Mouse (Mus musculus): ENCODE measurements around the gene Etl4. TPM values are rescaled to one million over a fixed set of nuclear protein-coding genes. Genes with fewer than 3 reads are reported as not detected.

The Etl4 gene
- polyA plus RNA-seq, 1 experiment = 154 TPM

DNA sequence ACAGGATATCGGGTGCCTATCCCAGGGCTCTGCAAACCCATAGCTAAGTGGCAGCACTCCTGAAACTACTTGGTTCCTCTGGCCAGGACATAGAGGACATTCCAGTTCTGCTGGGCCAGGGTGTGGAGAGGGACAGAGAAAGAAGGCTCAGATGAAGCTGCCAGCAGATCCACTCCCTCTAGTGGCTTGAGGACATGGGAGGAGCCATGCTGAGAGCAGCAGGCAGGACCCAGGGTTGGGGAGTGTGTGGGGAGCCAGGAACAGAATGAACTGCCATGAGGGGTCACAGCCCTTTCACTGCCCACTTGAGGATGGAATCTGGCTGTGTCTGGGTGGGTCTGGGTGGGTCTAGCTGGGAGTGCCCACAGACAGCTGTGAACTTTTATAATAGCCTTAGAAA lies 784.2 kb downstream of the Etl4 start:
- Histone ChIP-seq H3K4me3 (ENCODE audit: low read depth, low read length) (no peak overlapping the region), H3K27ac (ENCODE audit: insufficient read depth, low read length) (peak overlapping the region; percentile 85), H3K27me3 (ENCODE audit: control insufficient read depth, insufficient read depth, low read length, poor library complexity, severe bottlenecking) (no peaks in the 10 kb centered on the region), H3K4me1 (ENCODE audit: control insufficient read depth, insufficient read depth, low read length) (peaks cover 11% of the 10 kb centered on the region), H3K9ac (ENCODE audit: low read depth, poor library complexity, severe bottlenecking) (no peak overlapping the region), H3K9me3 (replicated peaks; ENCODE audit: control insufficient read depth, insufficient read depth, low read length, poor library complexity, severe bottlenecking) (no peaks in the 10 kb centered on the region), H3K36me3 (ENCODE audit: control insufficient read depth, insufficient read depth, low read length, poor library complexity, severe bottlenecking) (peaks cover 11% of the 10 kb centered on the region)
- no peak for TF ChIP-seq POLR2A (IDR thresholded peaks at IDR 0.05; ENCODE audit: insufficient read depth, low read length)
- peak; percentile 0 for TF ChIP-seq CTCF (IDR thresholded peaks at IDR 0.05; ENCODE audit: low read depth, low read length)
- peak; percentile 68; the same call in 1 of the 2 replicates for TF ChIP-seq EP300 (IDR thresholded peaks at IDR 0.05; ENCODE audit: insufficient read depth, low read depth, low read length)

DNA sequence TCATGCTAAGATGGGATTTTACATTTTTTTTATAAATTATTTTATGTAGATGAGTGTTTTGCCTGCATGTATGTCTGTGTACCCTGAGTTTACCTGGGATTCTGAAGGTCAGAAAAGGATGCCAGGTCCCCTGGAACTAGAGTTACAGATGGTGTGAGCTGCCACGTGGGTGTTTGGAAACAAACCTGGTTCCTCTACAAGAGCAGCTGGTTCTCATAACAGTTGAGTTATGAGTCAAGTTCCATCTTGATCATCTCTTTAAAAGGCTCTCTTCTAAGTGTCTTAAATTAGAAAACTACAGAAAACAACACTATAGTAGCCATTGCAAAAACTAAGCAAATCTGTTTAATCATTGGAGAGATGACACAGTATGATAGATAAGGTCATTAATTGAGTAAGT lies 788.1 kb downstream of the Etl4 start:
- H3K27me3 ChIP-seq (ENCODE audit: control insufficient read depth, insufficient read depth, low read length, poor library complexity, severe bottlenecking) = no peaks in the 10 kb centered on the region
- H3K9me3 ChIP-seq (replicated peaks; ENCODE audit: control insufficient read depth, insufficient read depth, low read length, poor library complexity, severe bottlenecking) = no peaks in the 10 kb centered on the region
- H3K4me1 ChIP-seq (ENCODE audit: control insufficient read depth, insufficient read depth, low read length) = peaks cover 2% of the 10 kb centered on the region
- no peak overlapping the region for H3K4me3 ChIP-seq (ENCODE audit: low read depth, low read length)
- peaks cover 7% of the 10 kb centered on the region; the same call in 1 of the 2 replicates for H3K36me3 ChIP-seq (ENCODE audit: control insufficient read depth, insufficient read depth, low read length, poor library complexity, severe bottlenecking)
- H3K27ac ChIP-seq (ENCODE audit: insufficient read depth, low read length) = no peak overlapping the region
- H3K9ac ChIP-seq (ENCODE audit: low read depth, poor library complexity, severe bottlenecking) = no peak overlapping the region
- TF ChIP-seq CTCF (IDR thresholded peaks at IDR 0.05; ENCODE audit: low read depth, low read length) (no peak), POLR2A (IDR thresholded peaks at IDR 0.05; ENCODE audit: insufficient read depth, low read length) (no peak), EP300 (IDR thresholded peaks at IDR 0.05; ENCODE audit: insufficient read depth, low read depth, low read length) (no peak)

DNA sequence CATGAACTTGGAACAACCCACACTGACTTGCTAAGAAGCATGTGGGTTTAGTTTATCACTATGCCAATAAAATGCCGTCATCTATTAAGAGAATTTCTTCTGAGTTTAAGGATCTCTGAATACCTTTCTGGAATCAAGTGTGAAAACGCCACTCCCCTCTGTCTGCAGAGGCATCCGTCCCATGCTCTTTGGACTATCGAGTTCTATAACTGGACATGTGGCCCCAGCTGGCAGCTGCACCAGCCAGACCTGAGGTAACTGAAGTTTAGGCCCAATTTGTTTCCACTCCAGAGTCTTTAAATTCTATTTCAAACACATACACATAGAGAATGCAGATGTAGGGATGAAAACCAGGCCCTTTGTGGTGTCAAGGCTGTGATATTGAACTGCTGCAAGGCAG lies 795.5 kb downstream of the Etl4 start:
- no peaks in the 10 kb centered on the region for H3K27me3 ChIP-seq (ENCODE audit: control insufficient read depth, insufficient read depth, low read length, poor library complexity, severe bottlenecking)
- H3K9ac ChIP-seq (ENCODE audit: low read depth, poor library complexity, severe bottlenecking) = no peak overlapping the region
- no peak overlapping the region for H3K27ac ChIP-seq (ENCODE audit: insufficient read depth, low read length)
- no peak overlapping the region for H3K4me3 ChIP-seq (ENCODE audit: low read depth, low read length)
- no peaks in the 10 kb centered on the region for H3K9me3 ChIP-seq (replicated peaks; ENCODE audit: control insufficient read depth, insufficient read depth, low read length, poor library complexity, severe bottlenecking)
- H3K4me1 ChIP-seq (ENCODE audit: control insufficient read depth, insufficient read depth, low read length) = no peaks in the 10 kb centered on the region
- H3K36me3 ChIP-seq (ENCODE audit: control insufficient read depth, insufficient read depth, low read length, poor library complexity, severe bottlenecking) = peaks cover 27% of the 10 kb centered on the region
- TF ChIP-seq EP300 (IDR thresholded peaks at IDR 0.05; ENCODE audit: insufficient read depth, low read depth, low read length) = no peak
- TF ChIP-seq CTCF (IDR thresholded peaks at IDR 0.05; ENCODE audit: low read depth, low read length) = no peak

DNA sequence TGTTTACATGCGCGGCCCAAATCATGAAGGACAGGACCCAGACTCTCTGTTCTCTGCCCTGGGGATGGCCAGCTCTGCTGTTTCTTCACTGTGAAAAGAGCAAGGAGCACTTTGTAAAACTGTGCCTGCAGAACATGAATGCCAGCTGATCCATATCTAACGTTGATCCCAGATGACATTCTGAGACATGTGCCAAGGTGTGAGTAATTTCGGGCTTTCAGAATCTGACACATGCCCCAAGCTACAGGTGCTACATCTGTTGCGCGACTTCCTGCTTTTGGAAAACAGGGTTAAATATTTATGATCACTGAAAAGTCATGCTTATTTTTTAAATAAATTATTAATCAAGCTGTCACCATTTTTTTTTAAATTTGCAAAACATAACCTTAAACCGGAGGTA lies 801.0 kb downstream of the Etl4 start:
- TF ChIP-seq EP300 (IDR thresholded peaks at IDR 0.05; ENCODE audit: insufficient read depth, low read depth, low read length) (no peak), POLR2A (IDR thresholded peaks at IDR 0.05; ENCODE audit: insufficient read depth, low read length) (no peak), CTCF (IDR thresholded peaks at IDR 0.05; ENCODE audit: low read depth, low read length) (no peak)
- Histone ChIP-seq H3K27ac (ENCODE audit: insufficient read depth, low read length) (no peak overlapping the region), H3K9ac (ENCODE audit: low read depth, poor library complexity, severe bottlenecking) (no peak overlapping the region), H3K27me3 (ENCODE audit: control insufficient read depth, insufficient read depth, low read length, poor library complexity, severe bottlenecking) (no peaks in the 10 kb centered on the region), H3K4me3 (ENCODE audit: low read depth, low read length) (no peak overlapping the region), H3K4me1 (ENCODE audit: control insufficient read depth, insufficient read depth, low read length) (no peaks in the 10 kb centered on the region), H3K9me3 (replicated peaks; ENCODE audit: control insufficient read depth, insufficient read depth, low read length, poor library complexity, severe bottlenecking) (no peaks in the 10 kb centered on the region), H3K36me3 (ENCODE audit: control insufficient read depth, insufficient read depth, low read length, poor library complexity, severe bottlenecking) (peaks cover 63% of the 10 kb centered on the region)

DNA sequence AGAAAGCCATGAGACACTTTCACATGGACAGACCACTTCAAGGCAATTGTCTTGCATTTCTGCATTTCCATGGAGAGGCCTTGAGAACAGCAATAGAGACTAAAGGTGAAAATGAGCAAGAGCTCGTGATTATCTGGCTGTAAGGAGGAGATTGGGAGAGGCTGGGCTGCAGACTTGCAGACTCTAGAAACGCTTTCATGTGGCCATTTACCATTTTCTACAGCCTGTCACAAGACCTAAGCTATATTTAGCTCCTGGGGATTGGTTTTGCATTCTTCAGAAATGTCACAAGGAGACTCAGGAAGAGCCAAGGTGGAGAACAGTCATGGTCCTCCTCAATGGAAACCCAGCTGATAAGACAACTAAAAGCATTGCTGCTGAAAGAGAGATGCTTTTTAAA lies 801.4 kb downstream of the Etl4 start:
- Histone ChIP-seq H3K9me3 (replicated peaks; ENCODE audit: control insufficient read depth, insufficient read depth, low read length, poor library complexity, severe bottlenecking) (no peaks in the 10 kb centered on the region), H3K36me3 (ENCODE audit: control insufficient read depth, insufficient read depth, low read length, poor library complexity, severe bottlenecking) (peaks cover 66% of the 10 kb centered on the region), H3K27me3 (ENCODE audit: control insufficient read depth, insufficient read depth, low read length, poor library complexity, severe bottlenecking) (no peaks in the 10 kb centered on the region), H3K4me3 (ENCODE audit: low read depth, low read length) (no peak overlapping the region), H3K9ac (ENCODE audit: low read depth, poor library complexity, severe bottlenecking) (no peak overlapping the region), H3K27ac (ENCODE audit: insufficient read depth, low read length) (no peak overlapping the region), H3K4me1 (ENCODE audit: control insufficient read depth, insufficient read depth, low read length) (no peaks in the 10 kb centered on the region)
- TF ChIP-seq CTCF (IDR thresholded peaks at IDR 0.05; ENCODE audit: low read depth, low read length) (no peak), POLR2A (IDR thresholded peaks at IDR 0.05; ENCODE audit: insufficient read depth, low read length) (no peak), EP300 (IDR thresholded peaks at IDR 0.05; ENCODE audit: insufficient read depth, low read depth, low read length) (no peak)

DNA sequence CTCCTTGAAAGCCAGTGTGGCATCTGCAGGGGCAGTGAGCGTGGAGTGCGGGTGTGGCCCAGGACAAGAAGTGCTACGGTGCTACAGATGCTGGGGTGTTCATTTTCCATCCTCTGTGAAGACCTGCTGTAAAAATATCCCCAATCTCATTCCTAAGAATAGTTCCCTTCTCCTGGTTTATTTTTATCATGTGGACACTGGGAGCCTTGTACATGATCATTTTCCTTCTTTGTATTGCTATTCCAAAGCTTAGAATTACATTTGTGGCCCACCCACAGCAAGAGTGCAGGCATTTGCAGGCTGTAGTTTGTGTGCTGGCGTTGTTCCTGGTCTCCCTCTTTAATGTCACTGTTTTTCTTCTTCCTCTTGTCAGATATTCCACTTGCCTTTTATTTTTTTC lies 809.5 kb downstream of the Etl4 start:
- H3K27me3 ChIP-seq (ENCODE audit: control insufficient read depth, insufficient read depth, low read length, poor library complexity, severe bottlenecking) = no peaks in the 10 kb centered on the region
- TF ChIP-seq EP300 (IDR thresholded peaks at IDR 0.05; ENCODE audit: insufficient read depth, low read depth, low read length) (no peak), POLR2A (IDR thresholded peaks at IDR 0.05; ENCODE audit: insufficient read depth, low read length) (no peak), CTCF (IDR thresholded peaks at IDR 0.05; ENCODE audit: low read depth, low read length) (no peak)
- H3K9ac ChIP-seq (ENCODE audit: low read depth, poor library complexity, severe bottlenecking) = no peak overlapping the region
- no peaks in the 10 kb centered on the region for H3K9me3 ChIP-seq (replicated peaks; ENCODE audit: control insufficient read depth, insufficient read depth, low read length, poor library complexity, severe bottlenecking)
- peaks cover 32% of the 10 kb centered on the region for H3K36me3 ChIP-seq (ENCODE audit: control insufficient read depth, insufficient read depth, low read length, poor library complexity, severe bottlenecking)
- no peak overlapping the region for H3K27ac ChIP-seq (ENCODE audit: insufficient read depth, low read length)
- peaks cover 4% of the 10 kb centered on the region for H3K4me1 ChIP-seq (ENCODE audit: control insufficient read depth, insufficient read depth, low read length)
- H3K4me3 ChIP-seq (ENCODE audit: low read depth, low read length) = no peak overlapping the region
